In the genomic region with DNA sequence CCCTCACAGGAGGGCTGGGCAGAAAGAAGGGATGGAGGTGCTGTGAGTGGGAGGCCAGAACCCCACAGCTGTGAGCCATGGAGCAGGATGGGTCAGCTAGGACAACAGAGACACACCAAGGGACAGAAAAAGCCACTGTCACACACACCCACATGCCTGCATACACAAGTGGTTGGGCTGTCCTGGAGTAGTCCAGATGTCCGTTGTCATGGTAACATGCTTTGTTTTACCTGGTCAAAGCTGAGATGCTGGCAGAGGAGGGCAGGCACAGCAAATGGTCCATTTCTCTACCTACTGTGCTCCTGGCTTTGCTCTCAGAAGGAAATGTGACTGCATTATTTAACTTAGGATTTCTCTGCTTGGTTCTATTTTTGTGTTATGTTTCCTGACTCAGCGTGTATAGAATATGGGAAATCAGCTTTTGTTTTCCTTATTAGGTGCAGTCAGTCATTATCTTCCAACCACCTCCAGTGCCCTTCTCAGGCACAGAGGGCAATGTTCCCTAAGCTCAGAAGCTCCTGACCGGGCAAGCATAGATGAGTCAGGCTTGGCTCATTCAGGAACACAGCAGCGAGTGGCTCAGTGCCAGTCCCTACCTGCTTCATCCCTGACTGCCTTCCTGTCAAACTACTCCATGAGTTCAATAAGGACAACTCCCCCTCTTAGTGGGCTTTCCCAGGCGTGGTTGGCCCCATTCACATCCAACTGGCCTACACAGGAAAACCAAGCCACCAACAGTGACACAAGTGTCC, we compare ENCODE assay signal across 12 mouse cellular contexts.
DNase-seq lines count a peak whose midpoint lies in the region; ATAC-seq and TF ChIP-seq lines count a peak whose summit lies in the region.
"Had no signal": no experiment of that assay in that cellular context is flagged by ENCODE, and none has a peak within 500 bp of the region (broad histone marks: within the 10 kb centered on the region; RNA-seq: fewer than 3 reads in every experiment).

No protein-coding gene starts in this region.

- peaks cover 3% of the 10 kb centered on the region; the same call in 1 of the 2 replicates for H3K36me3 ChIP-seq in lung, embryonic 14.5 days (ENCODE audit: insufficient read depth)
- H3K36me3 ChIP-seq in heart, embryonic 10.5 days = no peaks in the 10 kb centered on the region; the same call in 1 of the 2 replicates

- no peak overlapping the region for H3K9ac ChIP-seq in lung, embryonic 14.5 days
- H3K9ac ChIP-seq: liver, postnatal 0 days had no signal

- no peak overlapping the region for H3K4me2 ChIP-seq in lung, embryonic 14.5 days

- no peaks in the 10 kb centered on the region for H3K27me3 ChIP-seq in lung, embryonic 14.5 days (ENCODE audit: insufficient read depth, low read length)
- H3K27me3 ChIP-seq in heart, embryonic 10.5 days (ENCODE audit: insufficient read depth, poor library complexity, severe bottlenecking) = no peaks in the 10 kb centered on the region

- no peak overlapping the region for H3K4me3 ChIP-seq in lung, embryonic 14.5 days (ENCODE audit: low read depth, low read length)
- H3K4me3 ChIP-seq in heart, embryonic 10.5 days = no peak overlapping the region
- H3K4me3 ChIP-seq: myocyte had no signal

- no peak overlapping the region for H3K27ac ChIP-seq in lung, embryonic 14.5 days (ENCODE audit: low read depth)
- H3K27ac ChIP-seq in heart, embryonic 10.5 days = no peak overlapping the region

- no peaks in the 10 kb centered on the region for H3K4me1 ChIP-seq in lung, embryonic 14.5 days (ENCODE audit: insufficient read depth)
- H3K4me1 ChIP-seq in heart, embryonic 10.5 days = peaks cover 12% of the 10 kb centered on the region

- no peaks in the 10 kb centered on the region for H3K9me3 ChIP-seq in lung, embryonic 14.5 days (ENCODE audit: low read depth, low read length)
- no peaks in the 10 kb centered on the region for H3K9me3 ChIP-seq in heart, embryonic 10.5 days

- 70% methylated on average over 5 of the region's 5 CpGs for WGBS in lung, embryonic 14.5 days
- WGBS in heart, embryonic 10.5 days = 68% methylated on average over 5 of the region's 5 CpGs

- ATAC-seq in frontal cortex, adult (ENCODE audit: low TSS enrichment) = peak; percentile 31; the same call in 1 of the 2 replicates
- no peak for ATAC-seq in lung, embryonic 14.5 days (ENCODE audit: insufficient read depth)
- ATAC-seq: intestine, postnatal 0 days; liver, postnatal 0 days had no signal

- no peak for TF ChIP-seq CTCF in lung, embryonic 14.5 days (IDR thresholded peaks at IDR 0.05; ENCODE audit: low read depth)

- no peak for DNase-seq in frontal cortex, postnatal 25 days (ENCODE audit: low spot score in 2 of 2)
- DNase-seq in lung, embryonic 14.5 days = peak; percentile 22
- no peak for DNase-seq in lung, postnatal 10 days
- DNase-seq in brain, adult 2 months (ENCODE audit: low read depth, low spot score) = peak; percentile 91
- DNase-seq in embryo, embryonic 10.5 days (ENCODE audit: low spot score) = peak; percentile 55
- no peak for DNase-seq in thymus, postnatal 36 days
- no peak for DNase-seq in heart, embryonic 10.5 days (ENCODE audit: low spot score)
- DNase-seq: gastrocnemius, postnatal 10 days; liver, postnatal 0 days had no signal

Comparison
In these comparisons a context has a peak if more than half of its experiments do, and no peak if none do; other contexts are left out.
1. DNase-seq: peak in lung, embryonic 14.5 days (single experiment), brain, adult 2 months (single experiment) and embryo, embryonic 10.5 days (single experiment); none in frontal cortex, postnatal 25 days (0 of 2), lung, postnatal 10 days (single experiment), thymus, postnatal 36 days (0 of 2) and heart, embryonic 10.5 days (single experiment).